Comparison of ENCODE assay signal across 8 mouse cellular contexts in genomic region chr6:125071896-125072279, GRCm38 (mm10). TPM values are rescaled to one million over a fixed set of nuclear protein-coding genes. Genes with fewer than 3 reads are reported as not detected.
DNase-seq lines count a peak whose midpoint lies in the region; ATAC-seq lines count a peak whose summit lies in the region.

No protein-coding gene starts in this region.

- H3K27me3 ChIP-seq in forebrain, embryonic 11.5 days (ENCODE audit: control insufficient read depth, insufficient read depth, low read length) = no peaks in the 10 kb centered on the region
- H3K27me3 ChIP-seq in midbrain, embryonic 14.5 days (ENCODE audit: control insufficient read depth, insufficient read depth, low read length) = no peaks in the 10 kb centered on the region

- peak; percentile 65 for DNase-seq in CD4-positive, CD25-positive, alpha-beta regulatory T cell, adult 2 months (ENCODE audit: low read depth, low spot score)
- peak; percentile 60 for DNase-seq in ovary, postnatal 36 days (ENCODE audit: low spot score)
- DNase-seq in ovary, adult 18-20 months (ENCODE audit: low spot score) = no peak
- peak; percentile 69 for DNase-seq in forebrain, embryonic 11.5 days (ENCODE audit: low spot score)
- peak; percentile 64 to 67 for DNase-seq in layer of hippocampus, postnatal 14 days (ENCODE audit: low spot score in 2 of 2)
- DNase-seq in midbrain, embryonic 14.5 days = peak; percentile 80
- DNase-seq in urinary bladder, postnatal 10 days (ENCODE audit: low spot score) = no peak

- 30% methylated on average over 2 of the region's 2 CpGs for WGBS in forebrain, embryonic 11.5 days
- WGBS in midbrain, embryonic 14.5 days = 14% methylated on average over 2 of the region's 2 CpGs

- no peak overlapping the region for H3K9ac ChIP-seq in forebrain, embryonic 11.5 days (ENCODE audit: low read length)
- H3K9ac ChIP-seq in midbrain, embryonic 14.5 days (replicated peaks; ENCODE audit: low read length) = 0 out of 2 replicates have a peak overlapping the region, but pooled peaks have one; percentile 2

- H3K4me1 ChIP-seq in forebrain, embryonic 11.5 days (replicated peaks; ENCODE audit: control insufficient read depth, insufficient read depth, low read length) = peaks cover 2% of the 10 kb centered on the region
- 0 out of 2 replicates have a peak, but pooled peaks cover 4% of the 10 kb centered on the region for H3K4me1 ChIP-seq in midbrain, embryonic 14.5 days (ENCODE audit: control insufficient read depth, insufficient read depth, low read length)

- no peaks in the 10 kb centered on the region for H3K36me3 ChIP-seq in forebrain, embryonic 11.5 days (ENCODE audit: control insufficient read depth, insufficient read depth, low read length)
- H3K36me3 ChIP-seq in midbrain, embryonic 14.5 days (ENCODE audit: control insufficient read depth, insufficient read depth, low read length) = no peaks in the 10 kb centered on the region

- H3K4me2 ChIP-seq in forebrain, embryonic 11.5 days (ENCODE audit: low read depth, low read length, severe bottlenecking) = no peak overlapping the region
- no peak overlapping the region for H3K4me2 ChIP-seq in midbrain, embryonic 14.5 days (ENCODE audit: low read length)

- H3K9me3 ChIP-seq in forebrain, embryonic 11.5 days (ENCODE audit: control insufficient read depth, low read length) = no peaks in the 10 kb centered on the region
- no peaks in the 10 kb centered on the region for H3K9me3 ChIP-seq in midbrain, embryonic 14.5 days (ENCODE audit: control insufficient read depth, low read length)

- no peak overlapping the region for H3K4me3 ChIP-seq in forebrain, embryonic 11.5 days (ENCODE audit: low read depth, low read length)
- H3K4me3 ChIP-seq in midbrain, embryonic 14.5 days (replicated peaks; ENCODE audit: low read depth, low read length) = no peak overlapping the region

- no peak for ATAC-seq in CD4-positive, CD25-positive, alpha-beta regulatory T cell, adult 4 months
- peak; percentile 83 for ATAC-seq in forebrain, embryonic 11.5 days (replicated peaks; ENCODE audit: low FRiP score)
- ATAC-seq in midbrain, embryonic 14.5 days (ENCODE audit: low FRiP score, low TSS enrichment) = peak; percentile 87

- peak overlapping the region; percentile 55; the same call in 1 of the 2 replicates for H3K27ac ChIP-seq in forebrain, embryonic 11.5 days (ENCODE audit: low read depth, low read length)
- H3K27ac ChIP-seq in midbrain, embryonic 14.5 days (replicated peaks; ENCODE audit: low read depth, low read length) = peak overlapping the region; percentile 78

RNA-seq across cellular contexts. Expression of gene Lpar5, which starts 4.2 kb away (rescaled TPM):
- polyA plus RNA-seq in CD4-positive, CD25-positive, alpha-beta regulatory T cell, adult 4 months (2017; shearing (Covaris generic)) = 10 to 100 TPM; 12.1 to 19.9 TPM
- 0.21 and 0.36 TPM in 2 replicates for polyA plus RNA-seq in forebrain, embryonic 11.5 days (2014; fragmentation: Nextera tagmentation; extraction: Ambion mirVana)
- 1 to 10 TPM in 1 of 2 experiments, under 1 TPM in 1; 0.94 to 1.6 TPM for total RNA-seq in layer of hippocampus, postnatal 14 days (2021)
- polyA plus RNA-seq in midbrain, embryonic 14.5 days (2014; fragmentation: Nextera tagmentation; extraction: Ambion mirVana) = 0.45 and 0.77 TPM in 2 replicates

RNA-seq across cellular contexts. Expression of gene Acrbp, which starts 22.4 kb away (rescaled TPM):
- 10 to 100 TPM; 24.6 to 25.9 TPM for polyA plus RNA-seq in CD4-positive, CD25-positive, alpha-beta regulatory T cell, adult 4 months (2017; shearing (Covaris generic))
- polyA plus RNA-seq in forebrain, embryonic 11.5 days (2014; fragmentation: Nextera tagmentation; extraction: Ambion mirVana) = 14.6 and 15.8 TPM in 2 replicates
- total RNA-seq in layer of hippocampus, postnatal 14 days (2021) = 1 to 10 TPM; 6.2 to 8.1 TPM
- 16.3 and 16.7 TPM in 2 replicates for polyA plus RNA-seq in midbrain, embryonic 14.5 days (2014; fragmentation: Nextera tagmentation; extraction: Ambion mirVana)

RNA-seq across cellular contexts. Expression of gene Chd4, which starts 23.9 kb away (rescaled TPM):
- polyA plus RNA-seq in CD4-positive, CD25-positive, alpha-beta regulatory T cell, adult 4 months (2017; shearing (Covaris generic)) = 10 to 100 TPM; 61.4 to 71.9 TPM
- 124 and 131 TPM in 2 replicates for polyA plus RNA-seq in forebrain, embryonic 11.5 days (2014; fragmentation: Nextera tagmentation; extraction: Ambion mirVana)
- total RNA-seq in layer of hippocampus, postnatal 14 days (2021) = 100 to 1,000 TPM; 173 to 193 TPM
- polyA plus RNA-seq in midbrain, embryonic 14.5 days (2014; fragmentation: Nextera tagmentation; extraction: Ambion mirVana) = 70.7 and 90.6 TPM in 2 replicates

RNA-seq across cellular contexts. Expression of gene Ing4, which starts 32.3 kb away (rescaled TPM):
- 10 to 100 TPM; 48.3 to 64.6 TPM for polyA plus RNA-seq in CD4-positive, CD25-positive, alpha-beta regulatory T cell, adult 4 months (2017; shearing (Covaris generic))
- 126 and 135 TPM in 2 replicates for polyA plus RNA-seq in forebrain, embryonic 11.5 days (2014; fragmentation: Nextera tagmentation; extraction: Ambion mirVana)
- total RNA-seq in layer of hippocampus, postnatal 14 days (2021) = 10 to 100 TPM; 62.5 to 62.6 TPM
- polyA plus RNA-seq in midbrain, embryonic 14.5 days (2014; fragmentation: Nextera tagmentation; extraction: Ambion mirVana) = 132 and 144 TPM in 2 replicates

RNA-seq across cellular contexts. Expression of gene Nop2, which starts 59.8 kb away (rescaled TPM):
- 10 to 100 TPM; 51.5 to 59.7 TPM for polyA plus RNA-seq in CD4-positive, CD25-positive, alpha-beta regulatory T cell, adult 4 months (2017; shearing (Covaris generic))
- 65.4 and 70.3 TPM in 2 replicates for polyA plus RNA-seq in forebrain, embryonic 11.5 days (2014; fragmentation: Nextera tagmentation; extraction: Ambion mirVana)
- total RNA-seq in layer of hippocampus, postnatal 14 days (2021) = 10 to 100 TPM; 29.2 to 30.5 TPM
- polyA plus RNA-seq in midbrain, embryonic 14.5 days (2014; fragmentation: Nextera tagmentation; extraction: Ambion mirVana) = 42.7 and 46.3 TPM in 2 replicates

Comparison
In these comparisons a context has a peak if more than half of its experiments do, and no peak if none do; other contexts are left out.
1. DNase-seq: peak in CD4-positive, CD25-positive, alpha-beta regulatory T cell, adult 2 months (single experiment), ovary, postnatal 36 days (single experiment), forebrain, embryonic 11.5 days (single experiment), layer of hippocampus, postnatal 14 days (2 of 2) and midbrain, embryonic 14.5 days (single experiment); none in ovary, adult 18-20 months (single experiment) and urinary bladder, postnatal 10 days (single experiment).